Mouse (Mus musculus): Measurements from ENCODE around the gene Gpsm3. TPM values are rescaled to one million over a fixed set of nuclear protein-coding genes. Genes with fewer than 3 reads are reported as not detected.
"Not testable (repeated sequence)": the region's sequence is repeated elsewhere in the genome, so short reads cannot be mapped to it uniquely, and the experiment has no call there.

Gpsm3 gene
- polyA plus RNA-seq (2017; shearing (Covaris generic)): 100 to 1,000 TPM; 213 to 307 TPM

DNA sequence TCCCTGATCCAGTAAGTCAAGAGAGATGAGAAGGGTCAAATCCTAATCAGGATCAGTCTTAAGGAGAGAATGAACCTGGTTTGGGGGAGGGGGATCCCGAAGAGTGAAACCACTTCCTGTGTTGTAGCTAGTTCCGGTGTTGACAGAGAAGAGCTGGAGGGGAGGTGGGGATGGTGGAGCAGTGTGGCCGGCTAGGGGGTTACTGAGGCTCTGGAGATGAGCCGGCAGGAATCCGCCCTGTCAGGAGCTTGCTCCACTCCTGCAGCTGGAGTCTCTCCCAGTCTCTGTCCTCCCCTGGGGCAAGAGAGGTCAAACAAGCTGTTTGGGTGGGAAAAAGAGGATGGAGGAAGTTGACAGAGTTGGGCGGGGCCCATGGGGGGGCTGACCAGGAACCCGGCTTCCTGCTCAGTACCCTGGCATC is at the start of gene Gpsm3:
Gene Gpsm3, plus strand, starts transcription at position 126 of the 421 bp plus-strand sequence.
- ATAC-seq: peak; percentile 41

- ATAC-seq: not testable (repeated sequence)
These were observed 46.0 kb upstream of the Gpsm3 start for GRCm38 (mm10) chr17:34543567-34543966.

DNA sequence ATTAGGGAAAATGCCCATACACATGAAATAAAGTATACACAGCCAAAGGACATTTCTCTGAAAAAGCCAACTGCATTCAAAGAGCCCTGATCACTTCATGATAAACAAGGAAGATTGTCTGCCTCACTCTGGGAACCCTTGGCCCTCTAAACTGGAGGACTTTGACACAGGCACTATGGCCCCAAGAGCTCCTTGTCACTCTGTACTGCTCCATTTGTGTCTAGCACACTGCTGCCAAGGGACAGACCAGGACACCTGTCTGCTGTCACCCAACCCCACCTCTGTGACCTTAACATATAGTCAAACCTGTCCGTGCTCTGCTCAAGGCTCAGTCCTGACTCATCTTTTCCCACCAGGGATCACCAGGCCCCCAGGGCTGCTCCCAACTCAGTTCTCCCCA is 42.8 kb upstream of the Gpsm3 start:
- no peak for ATAC-seq

- ATAC-seq: no peak
These were observed 42.0 kb upstream of the Gpsm3 start for GRCm38 (mm10) chr17:34547601-34548000.

DNA sequence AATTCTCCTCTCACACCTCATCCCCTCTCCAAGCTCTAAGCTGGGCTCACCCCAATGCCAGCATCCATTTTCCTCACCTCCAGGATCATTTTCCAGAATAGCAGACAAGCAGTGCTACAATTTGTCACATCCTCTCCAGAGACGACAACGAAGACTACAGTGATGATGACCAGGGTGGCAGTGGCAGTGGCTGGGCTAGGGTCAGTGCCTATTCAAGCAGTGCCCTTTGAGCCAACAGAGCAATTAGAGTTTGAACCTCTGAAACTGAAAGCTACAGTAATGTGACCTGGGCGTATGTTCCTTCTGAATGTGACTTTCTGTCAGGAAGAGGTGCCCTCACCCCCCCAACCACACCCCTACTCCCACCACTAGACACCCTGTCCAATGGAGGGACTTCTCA is 40.5 kb upstream of the Gpsm3 start:
- no peak for ATAC-seq

DNA sequence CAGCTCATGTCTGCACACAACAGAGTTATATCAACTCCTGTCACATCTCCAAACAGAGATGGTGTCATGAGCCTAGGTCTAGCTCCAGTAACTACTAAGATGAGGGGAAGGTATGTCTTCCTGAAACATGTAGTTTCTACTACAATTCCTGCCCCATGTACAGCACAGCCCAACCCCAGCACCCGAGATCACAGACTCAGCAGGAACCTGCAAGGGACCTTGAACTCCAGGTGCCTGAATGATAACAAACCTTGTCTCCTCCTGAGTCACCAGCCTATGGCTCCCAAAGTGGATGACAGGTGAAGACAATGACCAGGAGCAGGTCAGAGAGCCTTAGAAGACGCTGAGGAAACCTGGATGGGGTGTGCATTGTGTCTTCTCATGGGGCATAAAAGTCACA is 39.8 kb upstream of the Gpsm3 start:
- no peak for ATAC-seq

GRCm38 (mm10) chr17:34555483-34555882 is 34.1 kb upstream of the Gpsm3 start:
- ATAC-seq: peak; percentile 46

DNA sequence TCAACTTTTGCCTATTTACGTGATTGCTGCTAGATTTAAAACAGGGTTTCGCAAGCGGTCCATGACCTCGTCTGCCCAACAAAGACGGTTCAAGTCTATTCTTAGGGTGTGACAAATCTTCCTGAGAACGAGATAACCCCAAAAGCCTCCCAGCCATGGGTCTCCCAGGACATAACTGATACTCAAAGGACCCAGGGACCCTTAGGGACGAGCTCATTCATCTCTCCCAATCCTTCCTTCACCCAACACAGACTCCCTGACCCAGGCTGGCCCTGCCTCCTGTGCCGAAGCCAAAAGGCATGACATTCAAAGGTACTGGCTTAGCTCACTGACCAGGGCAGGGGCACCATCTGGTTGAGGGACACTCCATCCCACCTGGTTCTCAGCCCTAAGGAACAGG is 33.2 kb upstream of the Gpsm3 start:
- no peak for ATAC-seq

- no peak for ATAC-seq
These were observed 32.2 kb upstream of the Gpsm3 start for GRCm38 (mm10) chr17:34557411-34557810.

DNA sequence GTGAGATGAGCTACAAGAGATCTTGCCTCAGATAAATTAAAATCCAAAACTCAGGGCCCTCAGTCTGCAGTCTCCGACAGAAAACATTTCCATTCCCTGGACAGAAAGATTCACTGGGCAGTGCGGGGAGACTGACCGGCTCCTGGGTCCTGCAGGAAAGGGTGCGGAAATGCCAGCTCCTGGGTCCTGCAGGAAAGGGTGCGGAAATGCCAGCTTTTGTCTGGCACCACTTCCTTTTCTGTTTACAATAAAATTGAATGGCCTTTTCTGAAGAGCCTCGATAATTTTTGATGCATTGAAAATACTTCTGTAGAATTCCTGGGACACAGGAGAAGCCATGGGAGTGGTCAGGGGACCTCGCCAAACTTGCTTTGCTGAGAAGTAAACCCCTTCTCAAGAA is 30.5 kb upstream of the Gpsm3 start:
- no peak for ATAC-seq

DNA sequence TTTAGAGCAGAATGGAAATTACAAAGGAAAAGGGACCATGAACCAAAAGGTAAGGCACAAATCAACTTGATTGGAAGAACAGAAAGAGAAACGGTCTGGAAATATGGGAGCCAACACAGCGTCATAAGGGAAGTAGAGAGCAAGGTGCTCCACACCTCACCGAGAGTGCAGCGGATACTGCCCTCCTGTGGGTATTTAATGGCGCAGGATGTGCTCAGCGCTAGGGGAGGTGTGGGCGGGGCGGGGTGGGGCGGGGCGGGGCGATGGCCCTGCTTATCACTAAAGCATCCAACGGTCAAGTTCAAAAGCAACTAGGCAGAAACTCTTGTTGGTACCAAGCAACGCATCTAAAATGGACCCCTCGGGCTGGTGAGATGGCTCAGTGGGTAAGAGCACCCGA is 29.7 kb upstream of the Gpsm3 start:
- no peak for ATAC-seq

- no peak for ATAC-seq
These were observed 29.2 kb upstream of the Gpsm3 start for GRCm38 (mm10) chr17:34560438-34560837.

DNA sequence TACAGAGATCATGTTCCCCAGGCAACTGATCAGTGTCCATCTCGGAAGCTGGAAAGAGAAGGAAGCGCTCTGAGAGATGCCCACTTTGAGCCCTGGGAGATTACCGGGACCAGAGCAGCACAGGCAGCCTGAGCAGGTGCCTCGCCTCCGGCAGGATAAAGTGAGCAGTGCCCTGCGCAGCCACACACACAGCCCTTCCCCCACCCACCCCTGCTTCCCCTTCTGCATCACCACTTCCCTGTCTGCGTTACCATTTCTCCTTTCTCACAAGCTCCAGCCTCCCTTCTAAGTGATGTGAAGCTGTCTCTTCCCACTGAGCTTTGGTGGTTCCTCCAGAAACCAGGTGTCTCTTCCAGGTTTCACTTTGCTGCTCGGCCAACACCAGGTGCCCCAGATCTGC is 28.4 kb upstream of the Gpsm3 start:
- no peak for ATAC-seq

DNA sequence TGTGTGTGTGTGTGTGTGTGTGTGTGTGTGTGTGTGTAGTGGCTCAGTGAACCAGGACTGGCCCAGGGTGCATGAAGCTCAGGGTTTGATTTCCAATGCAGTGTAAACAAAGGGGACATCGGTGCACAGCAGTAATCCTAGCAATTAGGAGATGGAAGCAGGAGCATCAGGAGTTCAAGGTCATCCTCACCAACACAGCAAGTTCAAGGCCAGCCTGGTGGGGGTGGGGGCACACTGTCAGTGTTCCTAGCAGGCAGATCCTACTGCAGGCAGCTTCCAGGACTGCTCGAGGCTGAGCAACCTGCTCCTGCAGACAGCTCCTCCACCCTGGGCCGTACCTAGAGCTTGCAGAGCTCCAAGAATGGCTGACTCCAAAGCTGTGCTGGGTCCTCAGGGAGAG is 27.0 kb upstream of the Gpsm3 start:
- ATAC-seq: no peak

GRCm38 (mm10) chr17:34563354-34563753 is 26.3 kb upstream of the Gpsm3 start:
- ATAC-seq: no peak

GRCm38 (mm10) chr17:34564003-34564421 is 25.6 kb upstream of the Gpsm3 start, which contains the start of gene Notch4:
Gene Notch4 (plus strand): TSS chr17:34564268.
- ATAC-seq: no peak

DNA sequence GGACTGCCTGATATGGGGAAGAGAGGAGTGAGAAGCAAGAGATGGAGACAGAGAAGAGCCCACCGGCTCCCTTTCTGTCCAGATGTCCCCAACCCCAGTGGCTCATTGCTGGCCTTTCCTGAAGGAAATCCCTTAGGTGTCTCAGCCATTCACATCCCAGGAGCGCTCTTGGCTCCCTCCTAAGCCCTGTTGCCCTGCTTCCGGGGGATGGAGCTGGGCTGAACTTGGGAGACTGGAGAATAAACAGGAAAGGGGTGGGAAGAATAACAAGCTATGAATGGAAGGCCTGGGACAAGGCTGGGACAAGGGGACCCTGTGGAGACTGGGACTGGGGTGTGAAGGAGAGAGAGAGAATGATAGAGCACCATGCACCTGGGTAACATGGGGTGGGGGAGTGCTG is 24.8 kb upstream of the Gpsm3 start:
- no peak for ATAC-seq

DNA sequence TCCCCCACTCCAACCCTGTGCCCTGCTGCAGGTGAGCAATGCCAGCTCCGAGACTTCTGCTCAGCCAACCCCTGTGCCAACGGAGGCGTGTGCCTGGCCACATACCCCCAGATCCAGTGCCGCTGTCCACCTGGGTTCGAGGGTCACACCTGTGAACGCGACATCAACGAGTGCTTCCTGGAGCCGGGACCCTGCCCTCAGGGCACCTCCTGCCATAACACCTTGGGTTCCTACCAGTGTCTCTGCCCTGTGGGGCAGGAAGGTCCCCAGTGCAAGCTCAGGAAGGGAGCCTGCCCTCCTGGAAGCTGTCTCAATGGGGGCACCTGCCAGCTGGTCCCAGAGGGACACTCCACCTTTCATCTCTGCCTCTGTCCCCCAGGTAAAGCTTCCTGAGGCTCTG is 22.3 kb upstream of the Gpsm3 start:
- ATAC-seq: no peak

DNA sequence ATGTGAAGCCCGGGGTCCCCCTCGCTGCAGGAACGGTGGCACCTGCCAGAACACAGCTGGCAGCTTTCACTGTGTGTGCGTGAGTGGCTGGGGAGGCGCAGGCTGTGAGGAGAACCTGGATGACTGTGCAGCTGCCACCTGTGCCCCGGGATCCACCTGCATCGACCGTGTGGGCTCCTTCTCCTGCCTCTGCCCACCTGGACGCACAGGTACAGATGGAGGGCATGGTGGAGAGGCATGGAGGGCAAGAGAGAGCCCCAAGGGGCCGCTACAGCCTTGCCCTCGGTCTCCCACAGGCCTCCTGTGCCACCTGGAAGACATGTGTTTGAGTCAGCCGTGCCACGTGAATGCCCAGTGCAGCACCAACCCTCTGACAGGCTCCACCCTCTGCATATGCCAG is 21.2 kb upstream of the Gpsm3 start:
- no peak for ATAC-seq

DNA sequence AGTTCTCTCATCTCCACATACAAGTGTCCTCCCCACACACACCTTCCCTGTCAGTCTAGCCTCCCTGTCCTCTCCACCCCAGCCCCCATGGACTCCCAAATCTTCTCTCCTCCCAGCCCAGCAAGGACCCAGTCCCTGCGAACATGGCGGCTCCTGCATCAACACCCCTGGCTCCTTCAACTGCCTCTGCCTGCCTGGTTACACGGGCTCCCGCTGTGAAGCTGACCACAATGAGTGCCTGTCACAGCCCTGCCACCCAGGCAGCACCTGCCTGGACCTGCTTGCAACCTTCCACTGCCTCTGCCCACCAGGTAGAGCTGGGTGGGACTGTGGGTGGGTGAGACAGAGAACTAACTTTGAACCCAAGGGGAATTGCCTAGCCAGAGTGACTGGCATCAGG is 19.7 kb upstream of the Gpsm3 start:
- no peak for ATAC-seq

DNA sequence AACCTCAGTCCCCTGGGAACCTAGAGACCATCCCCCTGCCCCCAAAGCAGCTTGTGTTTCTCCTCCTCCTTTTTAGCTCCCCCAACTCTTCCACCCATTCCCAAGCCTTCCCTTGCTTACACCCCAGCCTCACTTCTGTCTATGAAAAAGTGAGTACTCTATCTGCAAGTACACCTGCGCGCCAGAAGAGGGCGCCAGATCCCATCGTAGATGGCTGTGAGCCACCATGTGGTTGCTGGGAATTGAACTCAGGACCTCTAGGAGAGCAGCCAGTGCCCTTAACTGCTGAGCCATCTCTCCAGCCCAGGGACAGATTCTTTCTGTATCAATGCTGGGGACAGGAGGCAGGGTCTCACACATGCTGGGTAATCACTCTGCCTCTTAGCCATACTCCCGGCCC is 17.7 kb upstream of the Gpsm3 start:
- no peak for ATAC-seq

GRCm38 (mm10) chr17:34572361-34572760 is 17.2 kb upstream of the Gpsm3 start:
- ATAC-seq: no peak

DNA sequence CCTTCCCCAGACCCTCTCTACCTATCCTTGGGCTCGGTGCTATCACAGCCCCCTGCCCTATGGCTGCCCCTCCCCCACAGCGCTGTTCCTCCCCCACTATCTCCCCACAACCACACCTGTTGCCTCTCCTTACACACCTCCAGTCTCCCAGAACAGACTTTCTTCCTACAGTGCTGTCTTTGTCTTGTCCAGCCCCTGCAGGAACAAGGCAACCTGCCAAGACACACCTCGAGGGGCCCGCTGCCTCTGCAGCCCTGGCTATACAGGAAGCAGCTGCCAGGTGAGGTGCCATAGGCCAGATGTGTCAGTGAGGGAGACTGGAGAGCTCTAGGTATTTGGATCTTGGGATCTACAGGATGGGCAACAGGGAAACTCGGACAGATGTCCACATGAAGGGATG is 13.0 kb upstream of the Gpsm3 start:
- no peak for ATAC-seq

DNA sequence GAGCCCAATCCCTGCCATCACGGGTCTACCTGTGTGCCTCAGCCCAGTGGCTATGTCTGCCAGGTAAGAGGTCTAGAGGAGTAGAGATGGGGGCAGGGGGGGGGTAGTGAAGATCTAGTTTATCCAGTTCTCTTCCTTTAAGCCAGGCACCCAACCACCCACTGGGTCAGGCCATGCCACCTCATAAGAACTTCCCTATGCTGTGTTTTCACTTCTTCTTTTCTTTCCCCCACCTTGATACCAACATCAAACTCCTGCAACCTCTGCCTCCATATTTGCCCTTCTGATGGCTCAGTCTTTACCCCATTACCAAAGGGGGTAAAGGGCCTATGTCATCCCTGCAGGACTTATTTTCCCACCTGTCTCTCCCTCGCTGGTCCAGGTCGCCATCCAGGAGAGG is 11.5 kb upstream of the Gpsm3 start:
- ATAC-seq: no peak

DNA sequence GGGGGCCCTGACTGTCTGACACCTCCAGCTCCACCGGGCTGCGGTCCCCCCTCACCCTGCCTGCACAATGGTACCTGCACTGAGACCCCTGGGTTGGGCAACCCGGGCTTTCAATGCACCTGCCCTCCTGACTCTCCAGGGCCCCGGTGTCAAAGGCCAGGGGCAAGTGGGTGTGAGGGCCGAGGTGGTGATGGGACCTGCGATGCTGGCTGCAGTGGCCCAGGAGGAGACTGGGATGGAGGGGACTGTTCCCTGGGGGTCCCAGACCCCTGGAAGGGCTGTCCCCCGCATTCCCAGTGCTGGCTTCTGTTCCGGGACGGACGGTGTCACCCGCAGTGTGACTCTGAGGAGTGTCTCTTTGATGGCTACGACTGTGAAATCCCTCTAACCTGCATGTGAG is 7.1 kb upstream of the Gpsm3 start:
- ATAC-seq: no peak

DNA sequence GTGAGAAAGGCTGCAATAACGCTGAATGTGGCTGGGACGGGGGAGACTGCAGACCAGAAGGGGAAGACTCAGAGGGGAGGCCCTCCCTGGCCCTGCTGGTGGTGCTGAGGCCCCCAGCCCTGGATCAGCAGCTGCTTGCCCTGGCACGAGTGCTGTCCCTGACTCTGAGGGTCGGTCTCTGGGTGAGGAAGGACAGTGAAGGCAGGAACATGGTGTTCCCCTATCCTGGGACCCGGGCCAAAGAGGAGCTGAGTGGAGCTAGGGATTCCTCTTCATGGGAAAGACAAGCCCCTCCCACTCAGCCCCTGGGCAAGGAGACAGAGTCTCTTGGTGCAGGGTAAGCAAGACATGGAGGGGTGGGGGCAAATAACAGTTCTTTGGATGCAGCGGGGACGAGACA is 6.2 kb upstream of the Gpsm3 start:
- no peak for ATAC-seq

All from activated CD4-positive, CD25-positive, alpha-beta regulatory T cell, adult 4 months (primary cell).